Mouse (Mus musculus) cerebellum, adult 2 months (tissue): Measurements from ENCODE around the gene Swap70. TPM values are rescaled to one million over a fixed set of nuclear protein-coding genes. Genes with fewer than 3 reads are reported as not detected.
A peak's percentile ranks its signal among the peaks of the same experiment; 100 is the strongest.

Experiments used
- DNase-seq, 2 experiments: peaks; one replicate each; pipeline ENCODE4 v3.0.0; 2021
- H3K27ac ChIP-seq: fragments of 200-500 bp; 2 replicates; pipeline ENCODE4 v1.5.1; 2012; ENCODE audit warnings: low read length, control low read depth, inconsistent platforms; ENCODE audit not compliant: insufficient read depth
- H3K27me3 ChIP-seq: fragments of 200-500 bp; 2 replicates; pipeline ENCODE4 v1.6.1; 2012; ENCODE audit warnings: inconsistent platforms, mild to moderate bottlenecking, low read length, moderate library complexity; ENCODE audit not compliant: control insufficient read depth, insufficient read depth
- H3K4me1 ChIP-seq: fragments of 200-500 bp; 2 replicates; pipeline ENCODE4 v1.6.1; 2011; ENCODE audit warnings: low read length; ENCODE audit not compliant: control insufficient read depth, insufficient read depth
- H3K4me3 ChIP-seq: fragments of 200-500 bp; replicated peaks from 2 replicates; pipeline ENCODE3; 2011; ENCODE audit warnings: mild to moderate bottlenecking, low read depth, low read length, control low read depth; ENCODE audit not compliant: insufficient read depth
- CTCF ChIP-seq: fragments of 200-500 bp; IDR thresholded peaks from 2 replicates; pipeline ENCODE4 v1.5.1; 2011; ENCODE audit warnings: low read depth, mild to moderate bottlenecking, control low read depth, low read length, moderate library complexity, borderline replicate concordance; ENCODE audit not compliant: insufficient read depth
- POLR2A ChIP-seq: fragments of 200-500 bp; IDR thresholded peaks from 2 replicates; pipeline ENCODE4 v1.6.1; 2011; ENCODE audit warnings: low read length, control low read depth, borderline replicate concordance; ENCODE audit not compliant: insufficient read depth
- WGBS: fragments of 180-500 bp; shearing (Covaris S2); methylation state at CpG from one replicate; pipeline ENCODE4 v1.1.7; 2018; 5-methylcytosine and 5-hydroxymethylcytosine counted together
- polyA plus RNA-seq: library from polyadenylated mRNA; depleted of rRNA; stranded (reverse); fragments of >200 nt; gene quantifications from 2 replicates; pipeline ENCODE4 v1.2.3, GENCODE M21; 2012

Gene Swap70
- polyA plus RNA-seq, 1 experiment, result 5.4 TPM

- TF ChIP-seq POLR2A (no peak), CTCF (no peak)
- no peaks in the 10 kb centered on the region for H3K4me1 ChIP-seq
- 88% methylated on average over 6 of the region's 6 CpGs for WGBS
Measured at GRCm38 (mm10) chr7:110201933-110202332, 19.6 kb upstream of the Swap70 start.

GRCm38 (mm10) chr7:110204208-110204607, 17.3 kb upstream of the Swap70 start:
- no peaks in the 10 kb centered on the region for H3K27me3 ChIP-seq
- no peak overlapping the region for H3K27ac ChIP-seq
- DNase-seq, result no peak
- H3K4me3 ChIP-seq, result no peak overlapping the region
- no peak for TF ChIP-seq CTCF
- no peak for TF ChIP-seq POLR2A
- 90% methylated on average over 4 of the region's 4 CpGs for WGBS
- no peaks in the 10 kb centered on the region for H3K4me1 ChIP-seq

More at GRCm38 (mm10) chr7:110201933-110202332, 19.6 kb upstream of the Swap70 start:
- no peak overlapping the region for H3K4me3 ChIP-seq
- DNase-seq, result no peak
- H3K27me3 ChIP-seq, result no peaks in the 10 kb centered on the region
- H3K27ac ChIP-seq, result no peak overlapping the region

GRCm38 (mm10) chr7:110208341-110208740, 13.2 kb upstream of the Swap70 start:
- Histone ChIP-seq H3K4me1 (no peaks in the 10 kb centered on the region), H3K27me3 (no peaks in the 10 kb centered on the region), H3K27ac (no peak overlapping the region), H3K4me3 (no peak overlapping the region)
- no peak for DNase-seq
- 88% methylated on average over 6 of the region's 6 CpGs for WGBS
- TF ChIP-seq POLR2A, result no peak
- no peak for TF ChIP-seq CTCF

GRCm38 (mm10) chr7:110209422-110209821, 12.1 kb upstream of the Swap70 start:
- Histone ChIP-seq H3K4me3 (no peak overlapping the region), H3K27ac (no peak overlapping the region), H3K27me3 (no peaks in the 10 kb centered on the region), H3K4me1 (no peaks in the 10 kb centered on the region)
- WGBS, result 85% methylated on average over 6 of the region's 6 CpGs
- no peak for DNase-seq
- TF ChIP-seq POLR2A, result no peak

- Histone ChIP-seq H3K4me1 (no peaks in the 10 kb centered on the region), H3K4me3 (no peak overlapping the region), H3K27me3 (no peaks in the 10 kb centered on the region), H3K27ac (no peak overlapping the region)
- TF ChIP-seq POLR2A (no peak), CTCF (no peak)
- DNase-seq, result no peak
- 87% methylated on average over 3 of the region's 3 CpGs for WGBS
Measured at GRCm38 (mm10) chr7:110211025-110211424, 10.5 kb upstream of the Swap70 start.

GRCm38 (mm10) chr7:110214882-110215281, 6.6 kb upstream of the Swap70 start:
- no peak overlapping the region for H3K4me3 ChIP-seq
- TF ChIP-seq POLR2A (no peak), CTCF (no peak)

GRCm38 (mm10) chr7:110221051-110221585, 393 bp upstream of the Swap70 start:
- H3K4me1 ChIP-seq, result no peaks in the 10 kb centered on the region
- H3K27ac ChIP-seq, result no peak overlapping the region
- peak overlapping the region; percentile 79 for H3K4me3 ChIP-seq
- no peak for TF ChIP-seq POLR2A
- TF ChIP-seq CTCF, result no peak
- 32% methylated on average over 8 of the region's 8 CpGs for WGBS
- no peaks in the 10 kb centered on the region for H3K27me3 ChIP-seq
- DNase-seq, result peak in 1 of 2 experiments; percentile 2

More at GRCm38 (mm10) chr7:110214882-110215281, 6.6 kb upstream of the Swap70 start:
- Histone ChIP-seq H3K27me3 (no peaks in the 10 kb centered on the region), H3K4me1 (no peaks in the 10 kb centered on the region), H3K27ac (no peak overlapping the region)
- 42% methylated on average over 3 of the region's 3 CpGs for WGBS
- DNase-seq, result no peak

GRCm38 (mm10) chr7:110222583-110223182, 1.2 kb downstream of the Swap70 start:
- no peaks in the 10 kb centered on the region for H3K4me1 ChIP-seq

More at GRCm38 (mm10) chr7:110222583-110223182, 1.2 kb downstream of the Swap70 start:
- no peak overlapping the region for H3K4me3 ChIP-seq
- no peak for DNase-seq
- H3K27me3 ChIP-seq, result no peaks in the 10 kb centered on the region
- 29% methylated on average over 12 of the region's 12 CpGs for WGBS
- no peak overlapping the region for H3K27ac ChIP-seq
- TF ChIP-seq CTCF (no peak), POLR2A (no peak)
